Mouse (Mus musculus) forebrain, embryonic 10.5 days (tissue): ENCODE measurements at regions not wholly inside any gene's neighbourhood (a gene's known extent, or its start where the extent isn't known, plus 50 kb on each side); places are given as distances from the start of the nearest gene placed in this dataset.

Experiments
- DNase-seq: peaks from one replicate; pipeline ENCODE4 v3.0.0-alpha.2; 2017; ENCODE audit warnings: low spot score; ENCODE audit errors: extremely low spot score
- H3K27ac ChIP-seq: fragments of 300-500 bp; sonication (generic); 2 replicates; pipeline ENCODE4 v1.5.1; 2016; ENCODE audit warnings: mild to moderate bottlenecking
- H3K27me3 ChIP-seq: fragments of 300-500 bp; sonication (generic); 2 replicates; pipeline ENCODE4 v1.6.1; 2016; ENCODE audit warnings: mild to moderate bottlenecking; ENCODE audit not compliant: poor library complexity, severe bottlenecking
- H3K36me3 ChIP-seq: fragments of 300-500 bp; sonication (generic); replicated peaks from 2 replicates; pipeline ENCODE4 v1.6.1; 2016; ENCODE audit warnings: mild to moderate bottlenecking, moderate library complexity
- H3K4me1 ChIP-seq: fragments of 300-500 bp; sonication (generic); 2 replicates; pipeline ENCODE4 v1.6.1; 2016
- H3K4me3 ChIP-seq: fragments of 300-500 bp; sonication (generic); 2 replicates; pipeline ENCODE4 v1.5.1; 2016; ENCODE audit warnings: mild to moderate bottlenecking, moderate library complexity
- H3K9me3 ChIP-seq: fragments of 300-500 bp; sonication (generic); 2 replicates; pipeline ENCODE4 v1.6.1; 2016; ENCODE audit warnings: mild to moderate bottlenecking, moderate library complexity
- WGBS: fragments of 180-500 bp; shearing (Covaris S2); methylation state at CpG from one replicate; pipeline ENCODE4 v1.1.7; 2016; 5-methylcytosine and 5-hydroxymethylcytosine counted together

- 85% methylated on average over 2 of the region's 2 CpGs for WGBS
- no peak for DNase-seq
- H3K9me3 ChIP-seq: no peaks in the 10 kb centered on the region
- H3K27me3 ChIP-seq: no peaks in the 10 kb centered on the region
- no peak overlapping the region for H3K4me3 ChIP-seq
- no peak overlapping the region for H3K27ac ChIP-seq
- no peaks in the 10 kb centered on the region for H3K36me3 ChIP-seq
- H3K4me1 ChIP-seq: peaks cover 10% of the 10 kb centered on the region
These were observed 209.2 kb upstream of the Pfn2 start for GRCm38 (mm10) chr3:58057064-58057396.

- H3K27ac ChIP-seq: no peak overlapping the region
- 37% methylated on average over 10 of the region's 10 CpGs for WGBS
These were observed 210.3 kb upstream of the Pfn2 start for GRCm38 (mm10) chr3:58058134-58058533.

GRCm38 (mm10) chr3:58063852-58064549 is 216.1 kb upstream of the Pfn2 start:
- peaks cover 4% of the 10 kb centered on the region; the same call in 1 of the 2 replicates for H3K4me1 ChIP-seq
- DNase-seq: no peak
- no peak overlapping the region for H3K27ac ChIP-seq
- no peaks in the 10 kb centered on the region for H3K9me3 ChIP-seq
- no peaks in the 10 kb centered on the region for H3K36me3 ChIP-seq
- no peaks in the 10 kb centered on the region for H3K27me3 ChIP-seq
- no peak overlapping the region for H3K4me3 ChIP-seq
- WGBS: 92% methylated on average over 7 of the region's 7 CpGs

More at GRCm38 (mm10) chr3:58058134-58058533, 210.3 kb upstream of the Pfn2 start:
- Histone ChIP-seq H3K4me3 (no peak overlapping the region), H3K4me1 (peaks cover 10% of the 10 kb centered on the region), H3K9me3 (no peaks in the 10 kb centered on the region), H3K27me3 (no peaks in the 10 kb centered on the region), H3K36me3 (no peaks in the 10 kb centered on the region)
- peak; percentile 28 for DNase-seq

- Histone ChIP-seq H3K4me1 (peaks cover 12% of the 10 kb centered on the region), H3K27ac (peak overlapping the region; percentile 79; the same call in 1 of the 2 replicates)
- DNase-seq: no peak
These were observed 223.7 kb upstream of the Pfn2 start for GRCm38 (mm10) chr3:58071574-58071973.

GRCm38 (mm10) chr3:58072230-58072839 is 224.5 kb upstream of the Pfn2 start:
- Histone ChIP-seq H3K4me3 (no peak overlapping the region), H3K9me3 (no peaks in the 10 kb centered on the region), H3K36me3 (no peaks in the 10 kb centered on the region), H3K4me1 (peaks cover 12% of the 10 kb centered on the region), H3K27ac (peak overlapping the region; percentile 79), H3K27me3 (no peaks in the 10 kb centered on the region)
- 51% methylated on average over 5 of the region's 5 CpGs for WGBS
- no peak for DNase-seq

More at GRCm38 (mm10) chr3:58071574-58071973, 223.7 kb upstream of the Pfn2 start:
- Histone ChIP-seq H3K36me3 (no peaks in the 10 kb centered on the region), H3K27me3 (no peaks in the 10 kb centered on the region), H3K4me3 (no peak overlapping the region), H3K9me3 (no peaks in the 10 kb centered on the region)
- 54% methylated on average over 3 of the region's 3 CpGs for WGBS

GRCm38 (mm10) chr3:58089344-58090139 is 241.7 kb upstream of the Pfn2 start:
- Histone ChIP-seq H3K27ac (no peak overlapping the region), H3K36me3 (no peaks in the 10 kb centered on the region), H3K9me3 (no peaks in the 10 kb centered on the region), H3K27me3 (no peaks in the 10 kb centered on the region), H3K4me3 (no peak overlapping the region), H3K4me1 (no peaks in the 10 kb centered on the region)
- DNase-seq: no peak
- 93% methylated on average over 24 of the region's 24 CpGs for WGBS

GRCm38 (mm10) chr3:58090396-58090795 is 242.5 kb upstream of the Pfn2 start:
- no peak for DNase-seq
- WGBS: 95% methylated on average over 8 of the region's 8 CpGs
- Histone ChIP-seq H3K4me1 (no peaks in the 10 kb centered on the region), H3K27ac (no peak overlapping the region), H3K9me3 (no peaks in the 10 kb centered on the region), H3K36me3 (no peaks in the 10 kb centered on the region), H3K4me3 (no peak overlapping the region), H3K27me3 (no peaks in the 10 kb centered on the region)

GRCm38 (mm10) chr3:58091466-58092176 is 243.7 kb upstream of the Pfn2 start:
- no peak overlapping the region for H3K4me3 ChIP-seq
- 88% methylated on average over 6 of the region's 6 CpGs for WGBS

GRCm38 (mm10) chr3:58110911-58111476 is 263.1 kb upstream of the Pfn2 start:
- Histone ChIP-seq H3K27me3 (no peaks in the 10 kb centered on the region), H3K9me3 (no peaks in the 10 kb centered on the region), H3K4me3 (no peak overlapping the region), H3K36me3 (no peaks in the 10 kb centered on the region), H3K4me1 (peaks cover 7% of the 10 kb centered on the region), H3K27ac (no peak overlapping the region)
- 90% methylated on average over 5 of the region's 5 CpGs for WGBS
- no peak for DNase-seq

More at GRCm38 (mm10) chr3:58091466-58092176, 243.7 kb upstream of the Pfn2 start:
- H3K27ac ChIP-seq: no peak overlapping the region
- H3K4me1 ChIP-seq: no peaks in the 10 kb centered on the region
- no peaks in the 10 kb centered on the region for H3K9me3 ChIP-seq
- no peak for DNase-seq
- no peaks in the 10 kb centered on the region for H3K27me3 ChIP-seq
- H3K36me3 ChIP-seq: no peaks in the 10 kb centered on the region

- no peaks in the 10 kb centered on the region for H3K36me3 ChIP-seq
- peaks cover 7% of the 10 kb centered on the region for H3K4me1 ChIP-seq
- H3K27me3 ChIP-seq: no peaks in the 10 kb centered on the region
- H3K4me3 ChIP-seq: no peak overlapping the region
- DNase-seq: no peak
- 64% methylated on average over 7 of the region's 7 CpGs for WGBS
- peak overlapping the region; percentile 60 for H3K27ac ChIP-seq
- no peaks in the 10 kb centered on the region for H3K9me3 ChIP-seq
These were observed 264.6 kb upstream of the Pfn2 start for GRCm38 (mm10) chr3:58112431-58112856.

GRCm38 (mm10) chr3:58113941-58114340 is 266.1 kb upstream of the Pfn2 start:
- 96% methylated on average over 7 of the region's 7 CpGs for WGBS

GRCm38 (mm10) chr3:58115511-58115910 is 267.6 kb upstream of the Pfn2 start:
- Histone ChIP-seq H3K27me3 (no peaks in the 10 kb centered on the region), H3K4me3 (no peak overlapping the region), H3K36me3 (no peaks in the 10 kb centered on the region), H3K27ac (no peak overlapping the region), H3K4me1 (peaks cover 7% of the 10 kb centered on the region), H3K9me3 (no peaks in the 10 kb centered on the region)
- WGBS: 93% methylated on average over 1 of the region's 1 CpGs
- no peak for DNase-seq

More at GRCm38 (mm10) chr3:58113941-58114340, 266.1 kb upstream of the Pfn2 start:
- H3K4me3 ChIP-seq: no peak overlapping the region
- DNase-seq: no peak
- H3K4me1 ChIP-seq: peaks cover 7% of the 10 kb centered on the region
- H3K36me3 ChIP-seq: no peaks in the 10 kb centered on the region
- no peaks in the 10 kb centered on the region for H3K27me3 ChIP-seq
- H3K9me3 ChIP-seq: no peaks in the 10 kb centered on the region
- no peak overlapping the region for H3K27ac ChIP-seq
